Mouse (Mus musculus): Measurements from ENCODE around the gene Cdadc1. TPM values are rescaled to one million over a fixed set of nuclear protein-coding genes. Genes with fewer than 3 reads are reported as not detected.

Gene Cdadc1
- polyA plus RNA-seq, 1 experiment from 2014 or later: 17.3 TPM

GRCm38 (mm10) chr14:59607021-59607420, 9.3 kb upstream of the Cdadc1 start:
- Histone ChIP-seq H3K4me1 (replicated peaks) (peaks cover 4% of the 10 kb centered on the region), H3K4me2 (no peak overlapping the region), H3K36me3 (no peaks in the 10 kb centered on the region), H3K9me3 (replicated peaks) (no peaks in the 10 kb centered on the region), H3K4me3 (replicated peaks) (no peak overlapping the region), H3K9ac (no peak overlapping the region), H3K27me3 (0 out of 2 replicates have a peak, but pooled peaks cover 6% of the 10 kb centered on the region), H3K27ac (no peak overlapping the region)
- ATAC-seq (ENCODE audit: low read depth) (no peak), DNase-seq (no peak)
- WGBS (ENCODE audit: insufficient replicate concordance): 29% methylated on average over 3 of the region's 3 CpGs

GRCm38 (mm10) chr14:59605671-59606353, 8.1 kb upstream of the Cdadc1 start:
- Histone ChIP-seq H3K27me3 (peaks cover 12% of the 10 kb centered on the region; the same call in 1 of the 2 replicates), H3K9me3 (replicated peaks) (no peaks in the 10 kb centered on the region), H3K27ac (no peak overlapping the region), H3K9ac (no peak overlapping the region), H3K4me3 (replicated peaks) (no peak overlapping the region), H3K4me2 (no peak overlapping the region), H3K36me3 (no peaks in the 10 kb centered on the region), H3K4me1 (replicated peaks) (peaks cover 4% of the 10 kb centered on the region)
- ATAC-seq (ENCODE audit: low read depth) (no peak), DNase-seq (peak; percentile 39)
- 16% methylated on average over 5 of the region's 5 CpGs for WGBS (ENCODE audit: insufficient replicate concordance)

GRCm38 (mm10) chr14:59604002-59604645, 6.4 kb upstream of the Cdadc1 start:
- H3K4me1 ChIP-seq (replicated peaks): peaks cover 4% of the 10 kb centered on the region
- H3K4me2 ChIP-seq: no peak overlapping the region
- H3K36me3 ChIP-seq: no peaks in the 10 kb centered on the region
- H3K27ac ChIP-seq: no peak overlapping the region
- DNase-seq: no peak
- H3K9me3 ChIP-seq (replicated peaks): no peaks in the 10 kb centered on the region
- WGBS (ENCODE audit: insufficient replicate concordance): 53% methylated on average over 5 of the region's 5 CpGs
- H3K27me3 ChIP-seq: peaks cover 12% of the 10 kb centered on the region; the same call in 1 of the 2 replicates
- ATAC-seq (ENCODE audit: low read depth): no peak
- H3K4me3 ChIP-seq (replicated peaks): no peak overlapping the region
- no peak overlapping the region for H3K9ac ChIP-seq

GRCm38 (mm10) chr14:59598260-59598627, 485 bp upstream of the Cdadc1 start:
- ATAC-seq (ENCODE audit: low read depth): peak; percentile 19; the same call in 1 of the 2 replicates

GRCm38 (mm10) chr14:59594988-59595387, 2.8 kb downstream of the Cdadc1 start:
- H3K9me3 ChIP-seq (replicated peaks): no peaks in the 10 kb centered on the region
- WGBS (ENCODE audit: insufficient replicate concordance): 79% methylated on average over 3 of the region's 3 CpGs
- no peak for DNase-seq
- no peak overlapping the region for H3K4me3 ChIP-seq (replicated peaks)
- no peaks in the 10 kb centered on the region for H3K27me3 ChIP-seq
- ATAC-seq (ENCODE audit: low read depth): no peak
- peaks cover 15% of the 10 kb centered on the region for H3K4me1 ChIP-seq (replicated peaks)
- no peak overlapping the region for H3K27ac ChIP-seq
- no peak overlapping the region for H3K9ac ChIP-seq
- H3K4me2 ChIP-seq: no peak overlapping the region
- H3K36me3 ChIP-seq: peaks cover 18% of the 10 kb centered on the region

More at GRCm38 (mm10) chr14:59598260-59598627, 485 bp upstream of the Cdadc1 start:
- peak overlapping the region; percentile 50; the same call in 1 of the 2 replicates for H3K27ac ChIP-seq
- peak overlapping the region; percentile 94 for H3K4me3 ChIP-seq (replicated peaks)
- H3K9me3 ChIP-seq (replicated peaks): no peaks in the 10 kb centered on the region
- WGBS (ENCODE audit: insufficient replicate concordance): 2% methylated on average over 8 of the region's 8 CpGs
- peaks cover 11% of the 10 kb centered on the region; the same call in 1 of the 2 replicates for H3K27me3 ChIP-seq
- H3K4me2 ChIP-seq: peak overlapping the region; percentile 84
- DNase-seq: no peak
- H3K9ac ChIP-seq: peak overlapping the region; percentile 86
- peaks cover 15% of the 10 kb centered on the region for H3K4me1 ChIP-seq (replicated peaks)
- no peaks in the 10 kb centered on the region for H3K36me3 ChIP-seq

GRCm38 (mm10) chr14:59592593-59592992, 5.2 kb downstream of the Cdadc1 start:
- WGBS (ENCODE audit: insufficient replicate concordance): 90% methylated on average over 3 of the region's 3 CpGs
- no peaks in the 10 kb centered on the region for H3K27me3 ChIP-seq
- no peak overlapping the region for H3K9ac ChIP-seq
- H3K4me2 ChIP-seq: no peak overlapping the region
- no peak for ATAC-seq (ENCODE audit: low read depth)
- H3K4me1 ChIP-seq (replicated peaks): peaks cover 11% of the 10 kb centered on the region
- H3K27ac ChIP-seq: no peak overlapping the region
- no peak overlapping the region for H3K4me3 ChIP-seq (replicated peaks)
- peaks cover 36% of the 10 kb centered on the region for H3K36me3 ChIP-seq
- no peaks in the 10 kb centered on the region for H3K9me3 ChIP-seq (replicated peaks)
- DNase-seq: no peak

- ATAC-seq (ENCODE audit: low read depth): no peak
- WGBS (ENCODE audit: insufficient replicate concordance): 69% methylated on average over 8 of the region's 8 CpGs
- H3K9me3 ChIP-seq (replicated peaks): no peaks in the 10 kb centered on the region
Observed at GRCm38 (mm10) chr14:59591901-59592300, 5.9 kb downstream of the Cdadc1 start.

GRCm38 (mm10) chr14:59590614-59591013, 7.1 kb downstream of the Cdadc1 start:
- 78% methylated on average over 1 of the region's 1 CpGs for WGBS (ENCODE audit: insufficient replicate concordance)
- Histone ChIP-seq H3K4me1 (replicated peaks) (no peaks in the 10 kb centered on the region), H3K27ac (no peak overlapping the region), H3K4me2 (no peak overlapping the region), H3K27me3 (no peaks in the 10 kb centered on the region), H3K9ac (no peak overlapping the region), H3K9me3 (replicated peaks) (no peaks in the 10 kb centered on the region), H3K4me3 (replicated peaks) (no peak overlapping the region), H3K36me3 (peaks cover 49% of the 10 kb centered on the region)
- no peak for ATAC-seq (ENCODE audit: low read depth)
- no peak for DNase-seq

More at GRCm38 (mm10) chr14:59591901-59592300, 5.9 kb downstream of the Cdadc1 start:
- no peak for DNase-seq
- Histone ChIP-seq H3K36me3 (peaks cover 36% of the 10 kb centered on the region), H3K4me3 (replicated peaks) (no peak overlapping the region), H3K27ac (no peak overlapping the region), H3K9ac (no peak overlapping the region), H3K4me2 (no peak overlapping the region), H3K4me1 (replicated peaks) (peaks cover 7% of the 10 kb centered on the region), H3K27me3 (no peaks in the 10 kb centered on the region)

GRCm38 (mm10) chr14:59576385-59576784, 21.4 kb downstream of the Cdadc1 start:
- DNase-seq: no peak
- no peak overlapping the region for H3K4me2 ChIP-seq
- no peak overlapping the region for H3K9ac ChIP-seq
- H3K27me3 ChIP-seq: no peaks in the 10 kb centered on the region
- H3K4me1 ChIP-seq (replicated peaks): no peaks in the 10 kb centered on the region
- H3K36me3 ChIP-seq: peaks cover 38% of the 10 kb centered on the region
- no peaks in the 10 kb centered on the region for H3K9me3 ChIP-seq (replicated peaks)
- no peak overlapping the region for H3K4me3 ChIP-seq (replicated peaks)
- ATAC-seq (ENCODE audit: low read depth): no peak
- no peak overlapping the region for H3K27ac ChIP-seq
- 81% methylated on average over 5 of the region's 5 CpGs for WGBS (ENCODE audit: insufficient replicate concordance)

- Histone ChIP-seq H3K27ac (no peak overlapping the region), H3K4me3 (replicated peaks) (no peak overlapping the region), H3K4me1 (replicated peaks) (no peaks in the 10 kb centered on the region), H3K9ac (no peak overlapping the region), H3K27me3 (no peaks in the 10 kb centered on the region), H3K36me3 (peaks cover 27% of the 10 kb centered on the region), H3K4me2 (no peak overlapping the region), H3K9me3 (replicated peaks) (no peaks in the 10 kb centered on the region)
- ATAC-seq (ENCODE audit: low read depth) (no peak), DNase-seq (no peak)
- WGBS (ENCODE audit: insufficient replicate concordance): 81% methylated on average over 6 of the region's 6 CpGs
Observed at GRCm38 (mm10) chr14:59566756-59567155, 31.0 kb downstream of the Cdadc1 start.

- no peak overlapping the region for H3K4me2 ChIP-seq
- no peaks in the 10 kb centered on the region for H3K36me3 ChIP-seq
- no peaks in the 10 kb centered on the region; the same call in 1 of the 2 replicates for H3K4me1 ChIP-seq (replicated peaks)
- H3K27me3 ChIP-seq: no peaks in the 10 kb centered on the region
- H3K27ac ChIP-seq: no peak overlapping the region
- DNase-seq: no peak
- H3K9ac ChIP-seq: no peak overlapping the region
- 45% methylated on average over 1 of the region's 1 CpGs for WGBS (ENCODE audit: insufficient replicate concordance)
- no peak for ATAC-seq (ENCODE audit: low read depth)
- H3K4me3 ChIP-seq (replicated peaks): no peak overlapping the region
- H3K9me3 ChIP-seq (replicated peaks): no peaks in the 10 kb centered on the region
Observed at GRCm38 (mm10) chr14:59557886-59558285, 39.9 kb downstream of the Cdadc1 start.

Measured in liver, embryonic 13.5 days (tissue).